Mouse (Mus musculus): ENCODE measurements at regions not wholly inside any gene's neighbourhood (a gene's known extent, or its start where the extent isn't known, plus 50 kb on each side); places are given as distances from the start of the nearest gene placed in this dataset.
A peak's percentile ranks its signal among the peaks of the same experiment; 100 is the strongest.

DNA sequence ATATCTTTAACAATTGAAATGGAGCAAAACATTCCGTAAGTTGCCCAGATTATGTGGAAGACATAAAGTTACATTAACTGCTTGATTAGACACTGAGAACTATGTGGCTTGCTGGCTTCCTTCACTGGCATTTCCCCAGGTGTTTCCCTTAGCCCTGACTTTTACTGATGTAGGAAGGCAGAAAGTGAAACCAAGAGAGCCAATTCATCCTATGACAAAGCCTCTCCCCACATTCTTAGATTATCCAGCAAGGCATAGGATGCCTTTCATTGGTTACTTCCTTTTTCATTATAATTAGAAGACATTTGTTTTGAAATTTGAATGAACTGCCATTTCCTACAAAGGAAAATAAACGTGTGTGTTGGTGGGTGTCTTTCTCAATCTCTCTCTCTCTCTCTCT lies 72.1 kb downstream of the Cdc42ep3 start:
- no peak for DNase-seq (ENCODE audit: low read depth)

DNA sequence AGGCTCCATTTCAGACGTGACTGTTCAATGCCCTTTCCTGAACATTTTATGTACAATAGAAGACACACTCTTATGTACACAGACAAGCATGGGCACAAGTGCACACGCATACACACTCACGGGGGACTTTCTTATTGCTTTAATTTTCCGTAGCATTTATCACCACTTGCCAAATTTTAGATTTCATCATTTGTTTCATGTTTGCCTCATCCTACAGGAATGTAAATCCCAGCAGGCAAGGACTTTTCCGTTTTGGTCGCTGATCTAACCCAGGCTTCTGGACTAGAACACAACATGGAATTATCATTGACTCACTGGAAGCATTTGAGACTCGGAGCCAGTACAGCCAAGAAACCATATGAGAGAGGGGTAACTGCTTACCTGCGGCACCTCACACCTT lies 81.3 kb downstream of the Cdc42ep3 start:
- peak; percentile 57 for DNase-seq (ENCODE audit: low read depth)

DNA sequence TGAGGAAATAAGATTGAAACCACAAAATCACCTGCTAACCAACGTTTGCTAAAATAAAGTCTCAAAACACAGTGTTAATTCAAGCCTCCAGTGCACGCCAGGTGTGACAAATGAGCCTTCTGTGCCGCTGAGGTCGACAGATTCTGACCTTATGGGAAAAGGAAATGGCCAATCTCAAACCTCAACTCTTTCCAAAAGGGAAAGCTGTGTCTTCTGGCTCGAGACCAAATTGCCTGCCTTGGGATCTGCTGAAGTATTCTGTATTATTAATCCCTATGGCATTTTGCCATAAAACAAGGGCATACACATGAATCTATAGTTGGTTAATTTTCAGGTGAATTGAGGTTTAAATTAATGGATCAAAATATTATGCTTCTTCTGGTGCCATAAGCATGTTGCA lies 95.2 kb downstream of the Cdc42ep3 start:
- no peak for DNase-seq (ENCODE audit: low read depth)

DNA sequence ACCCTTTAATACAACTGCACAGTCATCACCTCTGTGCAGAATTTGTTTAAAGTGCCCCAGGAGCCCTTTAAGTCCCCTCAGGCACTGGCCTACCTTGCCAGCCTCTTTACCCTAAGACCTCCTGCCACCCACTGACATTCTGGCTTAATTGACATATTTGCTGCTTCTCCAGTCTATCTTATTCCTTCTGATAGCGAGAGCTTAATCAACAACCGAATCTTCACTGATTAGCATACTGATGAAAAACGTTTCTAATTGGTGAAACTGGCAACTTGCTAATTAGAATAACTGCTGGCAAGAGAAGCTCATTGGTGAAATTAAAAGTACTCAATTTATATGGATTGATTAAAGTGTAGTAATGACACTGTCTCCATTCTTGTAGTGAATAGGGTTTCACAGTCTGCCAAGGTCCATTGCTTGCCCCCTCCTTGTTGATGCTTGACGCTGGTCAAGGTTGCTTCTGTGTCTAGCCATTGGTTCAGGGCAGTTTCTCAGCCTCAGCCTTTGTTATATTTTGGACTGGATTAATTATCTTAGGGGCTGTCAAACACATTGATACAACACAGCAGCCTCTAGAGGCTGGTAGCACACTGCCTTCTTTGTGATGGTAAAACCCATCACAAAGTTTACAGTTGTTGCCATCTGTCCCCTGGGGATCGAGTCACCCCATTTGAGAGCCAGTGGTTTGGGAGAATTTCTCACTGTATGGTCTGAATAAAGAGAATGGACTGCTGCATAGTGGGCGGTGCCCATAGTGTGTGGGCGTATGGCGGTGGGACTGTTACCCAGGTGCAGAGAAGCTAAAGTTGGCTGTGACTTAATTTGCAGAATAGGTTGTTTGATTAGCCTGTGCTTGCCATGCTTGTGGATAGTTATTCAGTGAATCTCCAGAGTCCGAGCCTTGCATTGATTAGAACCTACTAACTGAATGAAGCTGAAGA lies 107.7 kb downstream of the Cdc42ep3 start:
- DNase-seq (ENCODE audit: low read depth): no peak

DNA sequence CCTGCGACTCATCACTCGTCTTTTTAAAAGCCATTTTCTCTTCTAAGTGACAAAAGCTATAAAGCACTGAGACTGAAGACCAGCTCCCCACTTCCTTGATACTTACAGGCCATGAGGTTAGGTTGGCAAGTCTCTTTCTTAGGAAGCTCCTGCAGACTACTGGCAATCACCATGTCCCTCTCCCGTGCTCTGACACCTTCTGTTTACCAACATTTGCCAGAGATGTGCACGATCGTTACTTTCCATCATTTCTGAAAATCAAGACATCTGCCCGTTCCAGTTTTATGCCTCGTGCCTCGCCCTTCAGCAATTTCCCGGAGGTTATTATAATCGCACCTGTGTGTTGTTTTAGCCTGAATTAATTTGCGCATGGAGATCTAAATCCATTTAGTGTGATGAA lies 110.8 kb downstream of the Cdc42ep3 start:
- DNase-seq (ENCODE audit: low read depth): no peak

DNA sequence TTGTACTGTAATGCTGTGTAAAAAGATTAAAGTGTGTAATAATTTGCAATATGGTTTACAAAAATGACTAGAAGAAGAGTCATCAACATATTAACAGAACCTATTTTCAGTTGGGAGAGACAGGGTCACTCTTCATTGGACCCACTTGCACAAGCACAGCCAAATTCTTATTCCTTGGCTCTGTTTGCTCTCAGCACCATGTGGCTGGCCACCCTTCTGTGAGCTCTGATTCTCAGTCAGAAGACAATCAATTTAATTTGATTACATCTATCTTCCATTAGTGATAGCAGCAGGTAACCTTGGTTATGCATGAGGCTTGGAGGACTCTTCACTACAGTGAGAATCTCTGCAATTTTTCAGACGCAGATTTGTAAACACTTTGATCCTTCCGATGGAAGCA lies 111.5 kb downstream of the Cdc42ep3 start:
- DNase-seq (ENCODE audit: low read depth): no peak

DNA sequence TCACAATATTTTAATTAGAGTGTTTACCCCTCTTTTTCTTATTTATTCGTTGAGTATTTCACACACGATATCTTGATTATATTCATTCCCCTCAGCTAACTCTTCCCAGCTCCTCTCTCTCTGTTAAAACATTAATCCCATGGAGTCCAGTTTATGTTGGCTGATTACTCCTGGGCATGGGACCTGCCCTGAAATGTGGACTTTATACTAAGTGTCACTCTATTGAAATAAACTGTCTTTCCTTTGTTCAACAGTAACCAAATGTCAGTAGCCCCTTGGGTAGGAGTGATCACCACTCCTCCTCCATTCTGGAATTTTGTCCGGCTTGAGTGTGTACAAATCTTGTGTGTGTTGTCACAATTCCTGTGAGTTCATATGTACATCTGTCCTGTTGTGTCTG lies 113.4 kb downstream of the Cdc42ep3 start:
- no peak for DNase-seq (ENCODE audit: low read depth)

DNA sequence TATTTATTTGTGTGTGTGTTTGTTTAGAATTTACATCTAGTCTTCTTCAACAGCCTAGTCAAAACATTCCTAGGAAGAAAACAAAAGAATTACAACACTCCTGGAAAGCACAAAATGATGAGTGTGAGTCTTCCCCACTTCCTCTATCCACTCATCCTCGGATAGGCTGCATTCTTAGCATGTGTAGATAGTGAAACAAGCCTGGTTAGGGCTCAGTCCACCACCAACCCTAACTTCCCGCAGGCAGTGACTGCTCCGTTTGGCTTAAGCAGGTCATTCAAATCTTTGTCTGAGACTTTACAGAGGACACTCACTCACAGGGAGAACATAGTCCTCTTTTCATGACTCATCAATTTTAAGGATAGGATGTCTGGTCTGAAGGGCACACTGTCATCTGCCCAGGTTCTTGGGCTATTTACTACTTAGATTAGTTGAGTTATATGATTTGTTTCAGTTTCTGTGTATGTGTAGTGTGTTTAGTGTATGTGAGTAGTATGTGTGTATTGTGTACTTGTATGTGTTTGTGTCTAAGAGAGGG lies 118.6 kb downstream of the Cdc42ep3 start:
- DNase-seq (ENCODE audit: low read depth): no peak

DNA sequence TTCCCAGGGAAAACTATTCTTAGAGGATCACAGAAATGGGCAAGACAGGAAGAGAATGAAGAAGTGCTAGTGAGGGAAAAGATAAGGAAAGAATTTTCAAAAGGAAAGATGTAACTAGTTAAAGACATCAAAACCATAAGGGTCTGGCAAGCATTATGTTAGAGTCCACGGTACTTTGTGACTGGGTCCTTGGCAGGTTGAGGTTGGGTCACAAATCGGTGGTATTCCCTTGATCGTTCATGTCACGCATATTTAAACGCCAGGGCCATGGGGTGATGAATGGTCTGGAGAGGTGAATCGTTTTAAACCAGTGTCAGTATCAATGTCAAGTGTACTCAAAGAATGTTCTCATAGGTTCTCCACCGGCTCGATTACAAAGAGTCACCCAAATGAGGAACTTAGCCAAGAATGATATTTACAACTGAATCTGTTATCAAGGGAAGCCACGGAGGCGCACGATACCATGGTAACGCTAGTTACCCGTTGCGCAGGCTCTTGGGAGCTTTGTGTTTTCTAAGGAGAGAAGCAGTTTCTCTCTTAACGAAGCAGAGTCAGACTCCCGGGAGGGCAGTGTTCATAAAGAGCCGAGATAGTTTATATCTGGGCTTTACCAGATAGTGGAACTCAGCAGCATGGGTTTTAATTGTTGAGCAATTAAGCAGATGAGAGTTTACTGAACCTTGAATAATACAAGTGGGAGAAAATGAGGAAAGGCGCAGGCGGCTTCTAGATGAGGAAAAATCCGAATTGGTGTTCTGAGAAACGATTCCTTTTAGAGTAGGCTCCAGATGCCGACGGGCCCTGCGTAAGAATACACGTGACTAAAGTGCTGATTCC lies 124.0 kb downstream of the Cdc42ep3 start:
- DNase-seq (ENCODE audit: low read depth): no peak

DNA sequence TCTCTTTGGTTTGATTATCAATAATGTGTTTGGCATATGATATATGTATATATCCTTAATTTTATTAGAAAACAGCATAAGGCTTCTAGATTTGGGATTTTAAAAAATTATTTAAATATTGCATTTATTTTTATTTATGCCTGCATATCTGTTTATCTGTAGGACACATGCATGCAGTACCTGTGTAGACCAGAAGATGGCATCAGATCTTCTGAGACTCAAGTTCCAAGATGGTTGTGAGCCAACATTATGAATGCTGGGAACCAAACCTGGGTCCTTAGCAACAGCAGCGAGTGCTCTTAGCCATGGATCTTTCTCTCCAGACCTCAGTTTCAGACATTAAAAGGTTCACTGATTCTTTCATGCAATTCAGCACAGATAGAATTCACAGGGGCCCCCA lies 148.3 kb downstream of the Cdc42ep3 start:
- peak; percentile 46 for DNase-seq (ENCODE audit: low read depth)

DNA sequence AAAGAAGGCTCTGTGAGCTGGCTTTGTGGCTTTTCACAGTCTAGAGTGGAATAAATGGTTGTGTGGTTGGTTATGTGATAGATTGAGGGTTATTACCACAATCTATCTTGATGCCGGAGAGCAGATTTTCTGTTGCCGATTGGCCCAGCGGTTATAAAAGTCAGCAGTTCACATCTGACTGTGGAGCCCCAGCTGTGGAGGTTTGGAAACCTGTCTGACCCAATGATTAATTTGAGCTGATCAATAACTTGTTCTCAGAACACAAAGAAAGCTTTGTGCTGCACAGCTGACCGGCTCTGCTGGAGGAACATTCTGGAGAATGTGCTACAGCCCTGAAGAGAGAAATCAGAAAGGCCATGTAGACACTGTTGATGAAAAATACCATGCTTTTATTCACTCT lies 148.8 kb downstream of the Cdc42ep3 start:
- DNase-seq (ENCODE audit: low read depth): peak; percentile 57

DNA sequence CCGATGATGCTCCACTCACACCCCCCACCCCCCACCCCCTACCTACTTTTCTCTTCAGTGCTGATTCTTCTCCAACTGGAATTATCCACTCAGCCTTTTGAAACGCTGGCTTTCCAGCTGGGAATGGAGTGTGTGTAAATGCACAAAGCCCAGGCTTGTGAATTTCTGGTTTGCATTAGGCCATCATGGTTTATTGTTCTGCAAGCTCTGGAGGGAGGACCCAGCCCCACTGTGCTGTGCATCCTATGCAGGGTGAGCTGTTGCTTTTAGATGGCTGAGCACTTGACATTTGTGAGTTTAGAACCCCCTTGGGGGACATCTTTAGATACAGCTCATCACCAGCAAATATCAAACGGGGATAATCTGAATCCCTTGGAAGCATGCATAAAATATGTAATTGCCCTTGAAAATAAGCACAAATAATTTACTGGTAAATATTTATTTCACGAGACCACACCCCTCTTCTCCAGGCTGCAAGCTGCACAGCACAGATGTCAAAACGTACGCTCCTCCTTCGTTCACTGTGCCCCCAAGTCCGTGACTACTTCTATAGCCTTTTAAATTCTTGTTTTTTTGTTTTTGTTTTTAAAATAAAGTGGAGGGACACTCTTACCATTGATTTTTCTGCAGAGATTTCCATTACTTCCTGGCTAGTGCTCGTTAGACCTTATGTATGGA lies 148.2 kb downstream of the Qpct start:
- DNase-seq (ENCODE audit: low read depth): no peak

DNA sequence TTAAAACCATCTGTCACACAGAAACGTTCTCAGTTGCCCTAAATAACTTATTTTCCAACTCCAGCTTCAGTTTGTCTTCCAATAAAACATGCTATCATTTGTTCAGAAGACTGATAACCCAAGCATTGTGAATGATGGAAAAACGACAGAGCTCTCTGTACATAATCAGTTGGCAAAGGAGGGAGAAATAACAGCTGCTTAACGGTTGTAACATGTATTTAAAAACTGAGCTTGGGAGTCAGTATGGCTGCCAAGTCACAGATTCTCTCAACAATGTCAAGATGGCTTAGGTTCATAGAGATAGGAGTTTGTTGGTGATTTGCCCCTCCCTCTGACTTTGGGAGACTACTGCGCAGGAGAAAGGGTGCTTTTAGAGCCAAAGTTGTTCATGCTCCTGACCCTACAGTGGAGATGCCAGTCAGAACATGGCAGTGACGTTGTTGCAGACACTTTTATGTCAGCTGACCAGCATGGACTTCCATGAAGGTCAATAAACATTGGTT lies 140.2 kb downstream of the Qpct start:
- peak; percentile 23 for DNase-seq (ENCODE audit: low read depth)

DNA sequence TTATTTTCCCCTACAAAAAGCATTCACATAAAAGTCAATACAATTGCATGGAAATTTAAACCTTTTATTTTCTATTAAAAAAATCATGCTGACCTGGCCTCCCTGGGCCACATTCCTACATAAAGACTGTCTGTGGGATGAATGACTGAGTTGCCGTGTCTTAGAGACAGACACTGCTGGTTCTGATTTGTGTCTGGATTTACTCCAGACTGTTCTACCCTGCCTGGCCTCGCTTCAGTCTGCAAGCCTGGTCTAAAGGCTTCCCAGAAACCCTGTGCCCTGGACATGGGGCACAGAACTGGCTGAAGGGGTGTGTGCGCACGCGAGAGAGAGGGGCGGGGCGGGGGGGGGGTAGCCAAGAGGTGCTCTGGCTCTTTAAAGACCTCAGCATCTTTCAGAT lies 136.6 kb downstream of the Qpct start:
- DNase-seq (ENCODE audit: low read depth): peak; percentile 78

DNA sequence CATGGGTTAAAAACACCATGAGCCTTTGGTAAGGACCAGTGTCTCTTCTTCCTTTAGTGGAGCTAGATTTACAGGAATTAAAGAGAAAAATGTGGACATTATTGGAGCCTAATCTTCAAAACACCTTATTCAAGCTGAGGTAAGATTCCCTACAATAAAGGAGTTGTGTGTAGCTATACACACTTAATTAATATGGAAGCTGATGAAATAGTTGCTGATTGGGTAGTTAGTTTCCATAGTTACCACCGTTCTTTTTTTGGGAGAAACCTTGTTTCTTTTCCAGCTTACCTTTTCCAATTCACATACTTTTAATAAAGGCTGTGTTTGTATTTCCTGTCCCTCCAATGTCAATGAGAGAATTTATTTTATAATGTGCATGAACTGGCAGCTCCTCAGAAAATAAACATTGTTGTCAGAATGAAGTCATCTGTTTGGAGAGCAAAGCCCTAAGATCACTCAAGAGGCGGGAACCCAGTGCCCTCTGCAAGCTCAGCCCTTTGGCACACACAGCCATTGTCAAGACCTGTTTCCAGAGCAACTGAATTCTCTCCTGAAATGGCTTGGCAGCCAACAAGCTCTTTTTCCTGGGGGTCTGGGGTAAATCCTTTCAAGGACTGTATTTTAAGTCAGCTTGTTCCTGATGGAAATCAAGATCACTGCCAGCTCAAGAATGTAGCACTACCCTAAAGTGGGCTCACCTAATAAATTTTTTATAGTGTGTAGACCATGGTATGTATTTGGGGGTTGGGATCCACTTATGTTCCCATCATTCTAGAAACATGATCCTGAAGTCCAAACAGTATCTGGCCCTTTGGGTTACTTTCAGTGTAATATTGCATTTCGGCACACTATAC lies 128.8 kb downstream of the Qpct start:
- DNase-seq (ENCODE audit: low read depth): peak; percentile 37

DNA sequence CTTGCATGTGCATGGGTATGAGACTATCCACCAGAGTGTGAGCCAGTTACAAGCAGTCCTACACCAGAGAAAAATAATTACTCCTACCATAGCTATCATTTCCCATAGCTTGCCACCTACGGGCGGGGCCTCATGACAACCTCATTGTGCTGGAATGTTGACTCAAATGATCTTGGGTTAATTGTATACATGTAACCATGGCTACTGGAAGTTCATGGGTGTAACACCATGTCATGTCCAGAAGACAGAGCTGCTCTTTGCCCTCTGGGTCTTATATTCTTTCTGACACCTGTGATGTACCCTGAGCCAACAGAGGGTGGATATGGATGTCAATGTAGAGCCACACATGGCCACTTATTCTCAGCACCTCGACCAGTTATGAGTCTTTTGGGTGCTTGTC lies 125.6 kb downstream of the Qpct start:
- no peak for DNase-seq (ENCODE audit: low read depth)

DNA sequence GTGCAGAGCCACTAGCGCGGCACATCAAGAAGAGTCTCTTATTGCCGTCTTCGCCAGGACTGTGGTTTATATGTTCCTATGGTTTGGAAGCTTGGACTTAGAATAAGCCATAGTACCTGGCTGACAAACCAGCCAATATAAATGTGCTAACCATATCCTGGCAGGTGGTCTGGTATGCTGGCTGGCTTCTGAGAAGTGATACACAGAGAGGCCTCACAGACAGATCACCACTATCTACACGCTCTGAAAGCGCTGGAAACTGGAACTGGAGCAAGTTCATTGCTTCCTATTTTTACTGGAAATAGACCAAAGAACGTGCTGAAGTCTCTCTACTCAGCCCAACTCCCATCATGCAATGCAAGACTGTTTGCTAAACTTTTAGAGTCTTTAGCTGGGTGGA lies 124.7 kb downstream of the Qpct start:
- no peak for DNase-seq (ENCODE audit: low read depth)

DNA sequence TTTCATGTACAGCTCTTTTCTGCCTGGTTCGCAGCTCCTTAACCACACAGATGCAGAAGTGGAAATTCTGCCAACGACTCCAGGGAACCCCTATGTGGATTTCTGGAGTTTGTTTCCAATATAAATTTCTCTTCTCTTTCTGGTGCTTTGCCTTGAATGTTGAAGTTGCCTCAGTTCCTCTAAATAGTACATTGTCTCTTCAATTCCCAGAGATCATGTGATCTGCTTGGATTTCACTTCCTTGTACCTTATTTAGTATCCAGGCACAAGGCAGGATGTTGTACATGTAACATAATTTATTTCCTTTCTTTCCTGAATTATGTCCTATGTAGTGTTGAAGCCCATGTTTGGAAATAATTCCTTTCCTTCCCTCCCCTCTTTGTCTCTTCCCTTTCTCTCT lies 123.7 kb downstream of the Qpct start:
- DNase-seq (ENCODE audit: low read depth): no peak

DNA sequence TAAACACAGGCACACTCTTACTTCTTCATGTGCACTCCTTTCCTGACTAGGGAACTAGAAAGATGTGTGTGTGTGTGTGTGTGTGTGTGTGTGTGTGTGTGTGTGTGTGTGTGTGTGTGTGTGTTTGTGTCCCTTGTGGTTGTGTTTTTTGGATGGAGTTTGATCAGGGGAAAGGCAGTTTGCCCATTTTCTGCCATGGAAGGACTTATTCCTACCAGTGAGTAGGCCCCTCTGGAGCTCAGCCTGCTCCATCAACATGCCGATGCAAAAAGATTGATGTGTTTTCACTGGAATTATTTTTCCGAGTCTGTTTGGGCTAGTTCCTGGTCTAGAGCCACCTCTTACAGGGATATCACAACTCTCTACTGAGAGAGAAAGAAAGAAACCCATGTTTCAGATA lies 120.6 kb downstream of the Qpct start:
- DNase-seq (ENCODE audit: low read depth): peak; percentile 81

DNA sequence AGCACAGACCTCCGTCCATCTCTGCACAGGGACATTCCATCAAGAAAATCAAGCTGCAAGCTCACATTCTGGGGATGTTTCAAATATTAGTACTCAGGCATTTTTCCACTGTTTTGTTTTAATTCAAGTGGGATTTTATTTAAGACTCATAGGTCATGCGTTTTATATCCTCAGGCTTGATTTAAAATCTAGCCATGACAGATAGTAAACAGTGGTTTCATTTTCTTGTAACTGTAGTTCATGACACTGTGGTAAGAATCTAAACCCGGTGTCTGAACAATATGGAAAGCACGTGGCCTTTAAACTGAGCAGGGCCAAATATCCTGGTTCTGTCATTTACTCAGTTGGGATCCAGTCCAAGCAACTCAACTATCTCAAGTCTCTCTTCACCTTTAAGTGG lies 119.0 kb downstream of the Qpct start:
- DNase-seq (ENCODE audit: low read depth): peak; percentile 44

DNA sequence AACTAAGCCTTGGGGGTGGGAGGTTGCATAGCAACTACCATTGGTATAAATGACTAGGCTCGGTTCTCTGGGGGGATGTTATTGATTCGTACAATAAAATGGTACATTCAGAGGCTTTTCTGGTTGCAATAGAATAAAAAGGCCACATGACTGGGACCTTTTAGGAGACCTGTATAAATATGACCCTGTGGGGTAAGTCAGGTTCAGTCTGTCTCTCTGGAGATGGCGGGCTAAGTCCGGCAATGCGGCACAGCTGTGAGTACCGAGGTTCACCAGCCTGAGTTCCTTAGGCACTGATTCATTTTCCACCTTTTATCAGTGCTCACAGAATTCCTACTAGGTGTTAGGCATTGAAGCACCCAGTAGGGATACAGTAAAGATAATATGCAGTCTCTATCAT lies 115.5 kb downstream of the Qpct start:
- no peak for DNase-seq (ENCODE audit: low read depth)
